Mouse (Mus musculus): ENCODE measurements around the gene Pptc7.

GRCm38 (mm10) chr5:122327283-122327682 is 43.1 kb downstream of the Pptc7 start:
- no peak for TF ChIP-seq CTCF (IDR thresholded peaks at IDR 0.05; ENCODE audit: extremely low read depth, insufficient read length, insufficient replicate concordance, low read depth, low read length)
- TF ChIP-seq POLR2A (IDR thresholded peaks at IDR 0.05; ENCODE audit: low read depth, low read length): no peak

All from small intestine, adult 2 months (tissue).